Mouse (Mus musculus): Measurements from ENCODE around the gene Olfr237-ps1.

DNA sequence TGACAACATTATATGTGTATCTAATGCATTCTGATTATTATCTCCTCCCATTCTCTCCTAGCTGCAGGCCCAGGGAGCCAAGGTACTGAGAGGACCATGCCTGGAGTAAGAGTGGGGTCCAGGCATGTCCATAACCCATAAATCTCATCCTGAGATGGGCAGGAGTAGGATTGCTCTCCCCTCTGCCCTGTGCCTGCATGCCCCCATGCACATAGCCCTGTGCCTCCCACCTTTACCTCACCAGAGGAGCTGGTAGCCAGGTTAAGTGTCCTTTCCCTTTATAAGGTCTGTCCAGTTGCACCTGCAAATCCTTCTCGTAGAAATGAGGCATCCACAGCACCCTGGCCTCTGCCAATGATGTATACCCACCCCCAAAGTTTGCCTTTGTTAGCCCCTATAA is 31.8 kb downstream of the Olfr237-ps1 start:
- TF ChIP-seq CTCF (IDR thresholded peaks at IDR 0.05; ENCODE audit: control insufficient read depth, insufficient read depth, low read length) (no peak), POLR2A (IDR thresholded peaks at IDR 0.05; ENCODE audit: borderline replicate concordance, control insufficient read depth, low read depth, low read length) (no peak)

All from bone marrow, adult 2 months (tissue).